ENCODE assay signal across 19 mouse cellular contexts in genomic region chr16:87582776-87583175, GRCm38 (mm10). TPM values are rescaled to one million over a fixed set of nuclear protein-coding genes. Genes with fewer than 3 reads are reported as not detected.
"Had no signal": no experiment of that assay in that cellular context is flagged by ENCODE, and none has a peak within 500 bp of the region (broad histone marks: within the 10 kb centered on the region; RNA-seq: fewer than 3 reads in every experiment).

No protein-coding gene starts in this region.

- H3K27ac ChIP-seq: midbrain, embryonic 10.5 days; midbrain, embryonic 12.5 days; neural tube, embryonic 12.5 days; stomach, embryonic 15.5 days; stomach, postnatal 0 days had no signal

- H3K4me2 ChIP-seq: lung, embryonic 14.5 days; midbrain, embryonic 12.5 days; neural tube, embryonic 12.5 days; stomach, embryonic 15.5 days had no signal

- H3K36me3 ChIP-seq: midbrain, embryonic 10.5 days; midbrain, embryonic 12.5 days; neural tube, embryonic 12.5 days; stomach, embryonic 15.5 days had no signal

- H3K9ac ChIP-seq: lung, embryonic 14.5 days; midbrain, embryonic 12.5 days; neural tube, embryonic 12.5 days; stomach, embryonic 15.5 days had no signal

- H3K9me3 ChIP-seq: midbrain, embryonic 10.5 days; midbrain, embryonic 12.5 days; neural tube, embryonic 12.5 days; stomach, embryonic 15.5 days had no signal

- DNase-seq: lung, adult 18-20 months; lung, embryonic 14.5 days; lung, postnatal 10 days; lung, postnatal 4 days; midbrain, embryonic 14.5 days; right cerebral cortex, postnatal 14 days; thymus, adult 2 months; thymus, postnatal 25 days; thymus, postnatal 4 days had no signal

- H3K27me3 ChIP-seq: midbrain, embryonic 12.5 days; neural tube, embryonic 12.5 days; stomach, embryonic 15.5 days had no signal

- H3K4me3 ChIP-seq: midbrain, embryonic 10.5 days; midbrain, embryonic 12.5 days; neural tube, embryonic 12.5 days; stomach, embryonic 15.5 days had no signal

- ATAC-seq: midbrain, embryonic 16.5 days had no signal

- H3K4me1 ChIP-seq: midbrain, embryonic 10.5 days; midbrain, embryonic 12.5 days; neural tube, embryonic 12.5 days; stomach, embryonic 15.5 days had no signal

RNA-seq across cellular contexts. Expression of gene Map3k7cl, which starts 29.6 kb away (rescaled TPM):
- total RNA-seq: megakaryocyte, adult 5-6 weeks; megakaryocyte-erythroid progenitor cell, adult 5-6 weeks; neutrophil, adult 5-6 weeks had no signal
- polyA plus RNA-seq: midbrain, embryonic 10.5 days; midbrain, embryonic 12.5 days; midbrain, embryonic 14.5 days; midbrain, embryonic 16.5 days; neural tube, embryonic 12.5 days; neural tube, embryonic 14.5 days had no signal
